Mouse (Mus musculus): ENCODE results near the gene Fam198a.

Gene Fam198a

DNA sequence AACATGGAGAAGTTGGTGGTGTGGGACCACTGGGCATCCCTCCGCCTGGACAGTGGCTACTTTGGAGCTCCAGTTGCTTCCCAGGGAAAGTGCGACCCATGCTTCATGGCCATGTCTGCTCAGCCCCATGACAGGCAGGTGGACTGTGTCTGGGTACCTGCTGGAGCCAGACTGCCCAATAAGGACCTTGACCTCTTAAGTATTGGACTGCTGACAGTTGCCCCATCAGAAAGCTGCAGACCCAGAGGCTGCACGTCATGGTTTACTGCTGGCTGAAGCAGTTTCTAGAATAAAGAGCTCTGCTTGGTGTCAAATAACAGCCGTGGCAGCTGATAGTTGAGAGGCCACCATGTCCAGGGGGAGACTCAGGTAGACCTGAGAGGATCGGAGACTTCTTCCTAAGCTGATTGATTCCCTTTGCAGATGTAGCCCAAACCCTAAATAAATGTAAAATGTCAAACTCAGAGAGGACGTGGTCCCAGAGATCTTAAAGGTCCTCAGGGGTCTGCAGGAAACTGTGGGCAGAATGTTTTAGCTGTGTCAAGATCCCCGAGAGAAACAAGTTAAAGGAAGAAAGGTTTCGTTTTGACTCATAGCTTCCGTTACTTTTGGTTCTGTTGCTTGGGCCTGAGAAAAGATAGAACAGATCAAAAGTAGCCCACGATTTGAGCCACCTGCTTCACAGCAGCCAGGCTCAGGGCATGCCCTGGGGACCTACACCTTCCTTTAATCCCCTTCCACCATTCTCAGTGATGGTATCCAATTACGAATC, 24.0 kb upstream of the Fam198a start:
- no peak for DNase-seq (ENCODE audit: low spot score)

DNA sequence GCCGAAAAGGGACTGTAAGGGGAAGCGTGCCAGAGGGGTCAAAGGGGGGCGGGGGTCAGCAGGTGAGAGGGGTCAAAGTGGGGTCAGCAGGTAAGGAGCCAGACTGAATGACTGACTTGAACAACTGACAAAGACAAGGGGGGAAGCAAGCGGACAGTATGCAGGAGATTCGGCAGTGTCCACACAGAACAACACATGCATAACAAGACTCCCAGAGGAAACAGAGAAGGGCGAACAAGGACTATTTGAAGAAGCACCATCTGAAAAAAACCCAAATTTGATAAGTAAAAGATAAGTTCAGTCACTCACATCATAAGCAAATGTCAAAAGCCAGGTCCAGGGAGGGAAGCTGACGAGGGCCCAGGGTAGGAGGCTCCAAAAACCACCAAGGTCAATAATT, 23.1 kb upstream of the Fam198a start:
- DNase-seq (ENCODE audit: low spot score) = no peak

DNA sequence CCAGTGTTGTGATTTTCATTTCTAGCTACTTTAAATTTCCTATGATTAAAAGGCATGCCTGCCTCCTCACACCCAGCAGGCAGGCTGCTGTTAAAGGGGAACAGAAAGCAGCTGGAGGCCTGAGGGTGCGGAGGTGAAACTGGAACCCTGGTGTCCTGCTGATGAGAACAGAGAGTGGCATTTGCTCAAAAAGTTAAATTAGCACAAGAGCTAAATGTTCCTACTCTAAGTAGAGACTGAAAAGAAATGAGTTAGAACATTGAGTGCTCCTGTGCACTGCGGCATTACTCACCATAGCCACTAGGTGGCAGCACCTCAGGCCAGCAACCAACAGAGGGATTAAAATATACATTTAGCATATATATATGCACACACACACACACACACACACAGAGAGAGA, 22.3 kb upstream of the Fam198a start:
- peak; percentile 41 for DNase-seq (ENCODE audit: low spot score)

DNA sequence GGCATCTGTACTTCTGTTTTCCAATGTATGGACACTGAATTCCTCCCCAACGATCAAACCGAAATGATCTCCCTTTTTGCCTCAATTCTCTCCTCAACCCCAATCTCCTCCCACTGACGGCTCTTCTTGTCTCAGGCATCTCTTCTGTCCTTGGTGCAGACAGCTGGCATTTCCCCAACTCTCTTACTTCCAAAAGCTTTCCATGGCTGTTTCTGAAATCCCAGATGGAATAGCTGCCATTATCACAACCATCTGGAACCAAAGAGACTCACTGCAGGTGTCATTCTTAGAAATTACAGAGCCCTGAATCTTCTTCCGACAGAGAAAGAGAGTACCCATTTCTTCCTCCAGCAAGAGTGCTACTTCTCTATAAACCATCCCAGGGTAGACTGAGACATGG, 15.9 kb upstream of the Fam198a start:
- no peak for DNase-seq (ENCODE audit: low spot score)

DNA sequence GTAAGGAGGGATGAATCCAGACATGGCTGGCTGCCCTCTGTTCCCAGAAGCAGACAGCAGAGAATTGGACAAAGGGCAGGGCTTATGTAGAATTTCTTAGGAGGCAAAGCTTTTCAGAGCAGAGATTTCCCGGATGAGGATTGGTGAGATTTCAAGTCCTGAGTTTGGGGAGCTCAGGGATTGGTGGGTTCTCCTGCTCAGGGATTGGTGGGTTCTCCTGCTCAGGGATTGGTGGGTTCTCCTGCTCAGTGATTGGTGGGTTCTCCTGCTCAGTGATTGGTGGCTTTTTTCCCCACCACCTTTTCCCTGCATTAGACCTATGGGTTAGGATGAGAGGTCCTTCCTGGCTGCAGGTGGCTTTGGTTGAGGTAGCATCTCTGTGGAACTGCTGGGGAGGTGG, 13.8 kb upstream of the Fam198a start:
- DNase-seq (ENCODE audit: low spot score) = no peak

DNA sequence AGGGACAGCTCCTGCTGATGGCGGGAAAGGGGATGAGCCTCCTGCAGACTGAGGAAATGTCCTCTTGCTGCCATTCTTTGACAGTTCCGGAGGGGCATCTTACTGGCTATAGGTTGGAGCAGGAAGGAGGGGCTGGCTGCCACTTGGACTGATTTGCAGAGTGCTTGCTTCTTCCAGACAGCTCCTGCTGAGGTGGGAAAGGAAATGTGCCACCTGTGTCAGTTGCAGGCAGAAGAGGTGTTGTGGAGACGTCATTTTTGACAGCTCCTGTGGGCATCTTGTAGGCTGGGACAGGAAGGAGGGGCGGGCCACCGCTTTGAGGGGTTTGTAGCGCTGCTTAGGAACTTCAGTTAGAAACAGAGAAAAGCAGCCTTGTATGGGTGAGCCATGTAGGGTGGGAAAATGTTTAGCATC, 13.3 kb upstream of the Fam198a start:
- DNase-seq (ENCODE audit: low spot score) = no peak

DNA sequence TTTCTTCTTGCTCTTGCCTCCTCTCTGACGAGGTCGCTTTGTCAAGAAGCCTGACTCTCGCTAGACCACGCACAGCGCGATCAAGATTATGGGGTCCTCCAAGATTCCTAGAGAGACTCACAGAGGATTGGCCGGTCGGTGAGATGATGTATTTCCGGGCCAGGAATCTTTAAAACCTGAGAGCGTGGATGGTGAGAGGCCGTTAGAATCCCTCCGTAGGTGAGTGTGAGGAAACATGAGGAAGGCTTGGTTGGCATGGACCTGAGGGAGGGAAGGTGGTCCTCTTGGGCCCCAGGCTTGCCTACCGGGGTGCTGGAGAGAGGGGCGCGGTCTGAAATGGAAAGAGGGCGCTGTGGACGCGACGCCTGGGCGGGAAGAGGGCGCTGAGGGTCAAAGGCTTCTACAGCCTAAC, 12.8 kb upstream of the Fam198a start:
- DNase-seq (ENCODE audit: low spot score) = no peak

DNA sequence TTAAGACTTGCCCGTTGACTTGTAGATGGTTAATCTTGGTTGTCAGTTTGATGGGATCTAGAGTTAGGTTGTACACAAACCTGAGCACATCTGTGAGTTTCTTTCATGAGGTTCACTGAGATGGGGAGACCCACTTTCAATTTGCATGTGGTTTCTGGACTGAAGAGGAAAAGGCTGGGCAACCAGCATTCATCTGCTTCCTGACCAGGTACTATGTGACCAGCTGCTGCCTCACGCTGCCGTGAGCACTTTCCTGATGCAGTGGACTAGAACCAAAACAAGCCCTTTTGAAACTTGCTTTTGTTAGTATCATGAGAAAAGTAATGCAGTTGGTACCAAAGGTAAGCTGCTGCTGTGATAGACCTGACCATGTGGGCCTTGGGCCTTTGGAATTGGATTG, 7.8 kb upstream of the Fam198a start:
- no peak for DNase-seq (ENCODE audit: low spot score)

DNA sequence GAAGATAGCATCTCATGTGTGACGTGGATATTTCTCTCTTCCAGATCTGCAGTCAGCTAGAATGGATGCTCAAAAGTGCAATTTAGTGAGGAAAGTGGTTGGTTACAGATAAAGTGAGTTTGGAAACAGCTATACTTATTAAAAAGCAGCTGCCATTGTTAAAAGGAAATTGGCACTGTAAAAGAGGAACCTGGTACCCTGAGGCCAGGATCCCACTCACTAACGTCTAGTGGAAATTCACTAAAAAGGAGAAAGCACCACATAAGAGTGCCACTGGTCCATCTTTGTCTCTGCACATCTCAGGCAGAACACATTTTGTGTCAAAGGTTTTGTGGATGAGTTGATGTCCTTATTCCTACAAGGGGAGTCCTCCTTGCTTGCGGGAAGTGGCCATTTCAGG, 7.2 kb upstream of the Fam198a start:
- no peak for DNase-seq (ENCODE audit: low spot score)

DNA sequence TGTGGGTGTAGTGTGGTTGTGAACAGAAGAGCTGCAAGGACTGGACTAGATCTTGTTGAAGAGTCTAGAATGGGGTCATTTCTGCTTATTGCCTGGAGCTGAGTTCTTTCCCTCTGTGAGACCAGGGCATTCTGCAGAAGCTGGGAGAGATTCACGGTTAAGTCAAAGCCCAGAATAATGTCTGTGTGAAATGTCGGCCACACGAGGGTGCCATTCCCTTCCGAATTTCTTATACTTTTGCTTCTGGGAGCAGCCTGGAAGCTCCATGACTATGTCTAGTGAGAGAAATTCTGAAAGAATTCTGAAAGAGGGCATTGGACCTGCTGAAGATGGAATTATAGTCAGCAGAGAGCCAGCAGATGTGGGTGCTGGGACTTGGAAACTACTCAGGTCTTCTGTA, 3.0 kb upstream of the Fam198a start:
- no peak for DNase-seq (ENCODE audit: low spot score)

DNA sequence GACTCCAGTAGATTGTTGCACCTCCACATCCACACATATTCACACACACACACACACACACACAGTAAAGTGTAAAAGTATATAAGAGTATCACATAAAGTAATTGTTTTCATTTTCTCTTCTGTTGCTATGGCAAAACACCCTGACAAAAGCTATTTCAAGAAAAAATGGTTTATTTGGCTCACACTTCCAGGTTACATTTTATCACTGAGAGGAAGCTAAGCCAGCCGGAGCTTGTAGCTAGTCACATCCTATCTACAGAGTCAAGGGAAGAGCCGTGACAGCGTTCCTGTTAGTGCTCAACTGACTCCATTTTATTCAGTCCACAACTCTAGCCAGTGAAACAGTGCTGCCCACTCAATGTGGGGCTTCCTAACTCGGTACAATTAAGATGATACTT, 2.4 kb upstream of the Fam198a start:
- no peak for DNase-seq (ENCODE audit: low spot score)

DNA sequence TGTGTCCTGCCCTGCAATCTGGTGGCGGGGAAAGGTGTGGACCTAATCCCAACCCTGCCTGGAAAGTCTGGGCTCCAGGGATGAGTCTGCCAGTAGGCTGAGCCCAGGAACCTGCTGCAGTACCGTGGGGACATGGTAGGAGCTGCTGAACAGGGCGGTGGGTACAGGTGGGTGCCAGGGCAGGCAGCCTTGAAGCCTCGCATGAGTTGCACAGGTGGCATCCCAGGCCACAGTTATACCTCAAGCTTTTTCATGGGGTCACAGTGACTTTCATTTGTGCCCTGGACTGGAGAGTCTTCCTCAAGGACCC, 281 bp downstream of the Fam198a start:
- DNase-seq (ENCODE audit: low spot score) = no peak

DNA sequence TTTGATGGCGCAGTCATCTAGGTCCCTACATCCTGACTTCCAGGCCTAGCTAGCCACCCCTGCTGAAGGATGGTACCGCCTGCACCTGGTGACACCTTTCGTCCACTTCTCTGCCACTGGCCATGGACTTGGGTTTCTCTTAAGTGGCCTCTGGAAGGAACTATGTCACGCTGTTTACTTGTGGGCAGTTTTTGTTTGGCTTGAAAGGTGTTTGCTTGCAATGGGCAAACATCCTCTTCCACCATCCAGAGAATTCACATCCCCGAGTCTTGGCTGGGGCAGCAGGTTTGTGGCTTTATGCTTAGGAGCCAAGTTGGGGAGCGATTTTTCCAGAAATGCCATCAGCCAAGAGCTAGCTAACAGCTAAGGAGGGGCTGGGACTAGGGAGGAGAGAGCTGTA, 1.8 kb downstream of the Fam198a start:
- no peak for DNase-seq (ENCODE audit: low spot score)

DNA sequence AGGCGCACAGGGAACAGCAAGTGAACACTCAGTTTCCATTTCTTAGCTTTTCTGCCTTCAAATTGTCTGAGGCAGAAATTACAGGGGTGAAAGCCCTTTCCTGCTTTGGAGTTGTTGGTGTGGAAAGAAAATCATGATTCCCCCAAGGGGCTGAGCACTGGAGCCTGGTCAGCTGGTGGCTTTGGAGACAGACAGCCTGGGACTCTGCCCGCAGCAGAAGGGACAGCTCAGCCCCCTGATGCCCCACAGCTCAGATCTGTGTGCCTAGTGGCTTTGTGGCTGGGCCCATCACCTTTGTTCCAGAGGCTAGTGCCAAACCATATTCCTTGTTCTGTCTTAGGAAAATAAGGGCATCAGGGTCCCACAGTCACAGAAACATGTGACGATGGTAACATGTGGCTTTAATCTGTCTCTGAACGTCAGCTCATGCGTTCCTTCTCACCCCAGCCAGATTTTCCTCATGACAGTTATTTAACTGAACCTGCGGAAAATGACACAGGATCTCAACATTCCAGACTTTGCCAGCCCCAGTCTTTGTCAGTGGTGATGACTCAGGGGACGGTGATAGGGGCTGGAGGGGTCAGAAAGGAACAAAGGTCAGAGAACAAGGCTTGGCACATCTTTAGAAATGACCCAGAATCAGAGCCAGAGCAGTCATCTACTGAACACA, 9.3 kb downstream of the Fam198a start:
- no peak for DNase-seq (ENCODE audit: low spot score)

DNA sequence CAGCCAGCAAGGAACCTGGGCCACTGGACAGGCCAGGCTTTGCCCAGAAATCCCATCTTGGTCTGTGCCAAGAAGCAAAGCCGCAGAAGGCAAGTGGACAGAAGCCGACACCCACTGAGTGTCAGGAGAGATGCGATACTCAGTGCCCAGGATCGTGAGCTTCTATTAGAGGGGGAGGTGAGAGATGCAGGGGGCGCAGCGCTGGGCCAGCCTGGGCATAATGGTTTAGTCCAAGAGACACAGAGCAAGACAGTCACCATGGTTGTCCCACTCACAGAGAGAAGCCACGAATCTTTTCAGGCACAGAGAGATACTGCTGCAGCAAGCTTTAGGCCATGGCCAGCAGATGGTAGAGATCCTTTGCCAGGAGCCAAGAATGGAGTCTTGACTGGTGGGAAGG, 14.2 kb downstream of the Fam198a start:
- DNase-seq (ENCODE audit: low spot score) = no peak

DNA sequence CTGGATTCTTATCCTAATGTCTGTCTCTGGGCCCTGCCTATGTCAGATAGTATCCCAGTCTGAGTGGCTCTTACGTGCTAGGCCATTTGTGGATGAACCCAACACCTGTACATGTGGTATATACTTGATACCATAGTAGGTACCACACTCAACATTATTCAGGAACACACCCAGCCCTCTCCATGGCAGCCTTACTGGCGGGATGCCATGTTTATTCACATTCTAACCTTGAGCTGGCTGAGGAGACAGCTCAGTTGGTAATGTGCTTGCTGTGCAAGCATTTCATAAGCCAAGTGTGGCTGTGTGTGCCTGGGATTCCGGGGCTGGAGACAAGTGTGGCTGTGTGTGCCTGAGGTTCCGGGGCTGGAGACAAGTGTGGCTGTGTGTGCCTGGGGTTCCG, 17.5 kb downstream of the Fam198a start:
- no peak for DNase-seq (ENCODE audit: low spot score)

DNA sequence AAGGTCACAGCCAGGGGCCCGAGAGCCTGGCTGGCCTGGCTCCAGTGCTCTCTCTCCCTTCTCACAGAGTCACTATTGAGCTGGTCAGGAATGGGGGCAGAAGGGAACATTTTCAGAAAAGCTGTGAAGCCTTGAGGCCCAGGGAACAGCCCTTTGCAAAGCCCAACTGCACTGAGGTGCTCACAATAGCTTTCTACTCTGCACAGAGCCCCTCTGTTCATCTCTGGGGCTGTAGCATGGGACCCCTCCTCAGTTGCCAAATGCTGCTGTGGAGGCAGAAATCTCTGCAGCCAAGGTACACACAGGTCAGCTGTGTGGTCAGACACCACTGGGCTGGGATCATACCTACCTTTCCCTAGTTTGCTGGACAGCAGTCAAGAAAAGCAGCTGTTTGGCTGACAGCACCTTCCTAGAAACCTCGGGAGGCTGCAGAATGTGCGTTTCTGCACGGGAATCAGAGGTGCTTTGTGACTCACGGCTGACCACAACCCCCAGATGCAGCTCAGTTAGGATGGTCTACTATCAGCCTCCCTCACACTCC, 19.1 kb downstream of the Fam198a start:
- no peak for DNase-seq (ENCODE audit: low spot score)

DNA sequence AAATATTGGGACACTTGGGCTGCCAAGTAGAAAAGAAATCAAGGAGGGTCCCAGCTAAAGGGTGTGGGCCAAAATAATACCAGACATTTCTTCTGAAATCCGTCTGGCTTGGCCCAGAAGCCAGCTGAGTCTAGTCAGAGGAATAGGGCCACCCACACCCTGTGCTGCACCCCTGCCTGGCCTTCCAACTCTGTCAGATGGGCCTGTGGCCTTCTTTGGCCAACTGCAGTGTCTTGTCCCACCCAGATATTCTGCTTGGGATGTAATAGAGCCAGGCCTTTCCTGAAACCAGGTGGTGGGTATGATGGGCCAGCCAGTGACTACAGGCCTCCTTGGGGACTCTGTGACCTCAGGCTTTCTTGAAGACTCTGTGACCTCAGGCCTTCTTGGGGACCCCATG, 22.4 kb downstream of the Fam198a start:
- DNase-seq (ENCODE audit: low spot score) = no peak

DNA sequence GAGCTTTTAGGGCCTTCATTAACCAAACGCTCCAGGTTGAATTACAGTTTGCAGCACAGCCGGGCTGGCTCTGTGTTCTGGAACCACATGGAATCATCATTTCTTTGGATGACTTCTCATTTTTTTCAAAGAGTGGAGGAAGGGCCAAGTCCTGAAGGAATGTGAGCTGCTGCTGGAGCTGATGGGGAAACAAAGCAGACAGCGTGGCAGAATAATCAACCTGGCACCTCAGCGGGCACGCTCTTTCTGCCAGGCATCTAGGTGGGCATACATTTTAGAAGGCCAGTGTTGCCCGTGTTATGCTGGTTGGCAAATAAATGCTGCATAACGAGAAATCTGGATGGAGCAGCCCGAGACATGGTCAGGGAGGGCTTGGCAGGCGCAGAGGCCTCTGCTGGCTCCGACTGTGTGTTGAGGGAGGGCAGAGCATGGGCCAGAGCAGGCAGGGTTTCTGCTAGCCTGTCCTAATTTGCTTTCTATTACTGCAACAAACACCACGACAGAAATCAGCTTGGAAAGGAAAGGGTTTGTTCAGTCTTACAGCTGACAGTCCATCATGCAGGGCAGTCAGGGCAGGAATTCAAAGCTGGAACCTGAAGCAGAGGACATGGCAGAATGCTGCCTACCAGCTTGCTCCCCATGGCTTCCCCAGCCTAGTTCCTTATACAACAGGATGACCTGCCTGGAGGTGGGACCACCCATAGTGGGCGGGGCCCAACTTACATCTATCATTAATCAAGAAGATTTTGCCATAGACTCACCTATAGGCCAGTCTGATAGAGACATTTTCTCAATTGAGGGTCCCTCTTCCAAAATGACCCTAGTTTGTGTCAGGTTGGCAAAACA, 23.6 kb downstream of the Fam198a start:
- DNase-seq (ENCODE audit: low spot score) = no peak

DNA sequence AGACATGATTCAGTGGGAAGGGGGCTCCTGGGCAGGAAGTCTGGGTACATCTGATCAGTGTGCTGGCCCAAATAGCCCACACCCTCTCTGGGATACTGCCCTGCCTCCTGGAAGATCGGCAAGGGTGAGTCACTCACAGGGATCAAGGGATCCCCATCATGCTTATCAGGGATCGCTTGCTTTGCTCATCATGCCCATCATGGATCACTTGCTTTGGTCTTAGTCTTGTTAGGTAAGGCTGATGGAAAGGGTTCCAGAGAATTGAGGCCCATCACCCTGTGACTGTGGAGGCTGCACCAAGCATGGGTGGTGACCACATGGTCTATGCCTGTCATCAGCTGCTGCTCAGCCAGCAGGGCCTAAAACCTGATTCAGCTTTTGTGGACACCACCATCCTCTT, 24.5 kb downstream of the Fam198a start:
- no peak for DNase-seq (ENCODE audit: low spot score)

DNA sequence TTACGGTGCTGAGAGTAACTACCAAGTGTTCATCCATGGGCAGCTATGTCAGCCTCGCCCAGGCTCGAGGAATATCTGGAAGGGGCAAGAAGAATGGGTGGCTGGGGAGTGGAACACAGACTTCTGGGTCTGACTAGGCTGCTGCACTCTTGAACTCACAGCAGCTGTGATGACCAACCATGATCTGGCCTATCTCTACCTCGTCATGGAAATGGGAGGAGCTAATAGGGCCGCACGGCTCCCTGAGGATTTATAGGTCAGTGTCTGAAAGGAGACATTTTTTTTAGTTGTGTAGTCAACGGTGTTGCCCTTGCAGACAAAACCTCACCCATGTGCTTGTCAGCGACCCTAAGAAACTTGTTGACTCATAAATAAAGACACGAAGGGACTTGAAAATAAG, 30.3 kb downstream of the Fam198a start:
- no peak for DNase-seq (ENCODE audit: low spot score)

DNA sequence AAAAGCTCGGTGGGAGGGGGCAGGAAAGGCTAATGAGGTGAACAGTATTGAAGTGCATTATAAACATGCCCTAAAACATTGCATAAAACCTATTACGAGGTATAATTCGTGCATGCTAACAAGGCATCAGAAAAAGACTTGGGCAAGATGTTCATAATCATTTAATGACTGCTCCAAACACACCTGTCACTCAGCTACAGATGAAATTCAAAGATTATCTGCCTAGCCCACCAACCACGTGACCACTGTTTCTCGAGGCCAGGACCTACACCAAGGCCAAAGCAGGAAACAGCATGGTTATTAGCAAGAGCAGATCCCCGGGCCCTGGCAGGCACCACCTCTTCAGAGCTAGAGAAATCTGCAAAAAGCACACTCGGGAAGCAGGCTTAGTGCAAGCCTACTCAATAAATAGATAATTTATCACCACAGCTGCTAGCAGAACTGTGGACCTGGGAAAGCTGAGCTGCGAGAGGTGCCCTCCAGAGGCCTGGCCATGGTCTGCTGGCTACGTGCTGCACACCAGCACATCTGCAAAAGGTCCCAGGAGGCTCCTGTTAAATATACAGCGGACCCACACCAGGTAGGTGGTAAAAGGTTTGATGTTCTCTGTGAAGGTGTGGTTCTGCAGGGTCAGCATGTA, 30.8 kb downstream of the Fam198a start:
- no peak for DNase-seq (ENCODE audit: low spot score)

DNA sequence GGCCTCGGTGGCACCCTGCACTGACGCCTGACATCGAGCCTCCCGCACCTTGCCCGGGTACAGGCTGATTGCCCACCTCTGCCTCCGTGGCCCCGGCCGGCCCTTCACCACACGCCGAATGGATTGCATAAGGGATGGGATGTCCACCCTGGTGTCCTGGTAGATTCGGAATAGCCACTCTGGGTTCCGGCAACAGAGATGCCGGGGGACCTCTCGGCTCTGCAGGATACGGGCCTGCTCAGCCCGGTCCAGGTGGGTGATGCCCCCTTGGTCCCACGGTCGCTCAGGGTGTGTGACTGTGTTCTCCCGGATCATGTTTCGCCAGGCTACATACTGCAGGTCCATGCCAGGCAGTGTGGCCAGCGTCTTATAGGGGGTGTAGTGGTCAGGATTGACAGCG, 31.4 kb downstream of the Fam198a start:
- no peak for DNase-seq (ENCODE audit: low spot score)
